Mouse (Mus musculus): ENCODE data around the gene Fhdc1. TPM values are rescaled to one million over a fixed set of nuclear protein-coding genes. Genes with fewer than 3 reads are reported as not detected.

The Fhdc1 gene
- total and polyA plus RNA-seq, 2 experiments, result 0.09 to 0.18 TPM

- H3K9ac ChIP-seq (ENCODE audit: low read depth, low read length), result no peak overlapping the region
- no peaks in the 10 kb centered on the region for H3K36me3 ChIP-seq (ENCODE audit: control insufficient read depth, insufficient read depth, low read length)
- DNase-seq (ENCODE audit: extremely low read depth, low read depth, low spot score), result no peak
- H3K4me3 ChIP-seq (ENCODE audit: insufficient read depth, low read depth, low read length), result no peak overlapping the region
- no peaks in the 10 kb centered on the region for H3K79me2 ChIP-seq (ENCODE audit: control insufficient read depth, insufficient read depth, low read length)
- H3K4me1 ChIP-seq (ENCODE audit: control insufficient read depth, insufficient read depth, low read length), result no peaks in the 10 kb centered on the region
- H3K27me3 ChIP-seq (ENCODE audit: control insufficient read depth, insufficient read depth, low read length), result no peaks in the 10 kb centered on the region; the same call in 1 of the 2 replicates
- H3K27ac ChIP-seq (replicated peaks; ENCODE audit: insufficient read depth, low read depth, low read length), result no peak overlapping the region
- TF ChIP-seq CTCF (IDR thresholded peaks at IDR 0.05; ENCODE audit: low read depth, low read length), result no peak
- TF ChIP-seq POLR2A (IDR thresholded peaks at IDR 0.05; ENCODE audit: extremely low read depth, insufficient read depth, low read length), result no peak
Measured at GRCm38 (mm10) chr3:84395840-84396239, 84.4 kb downstream of the Fhdc1 start.

GRCm38 (mm10) chr3:84394841-84395447 lies 85.3 kb downstream of the Fhdc1 start:
- H3K9ac ChIP-seq (ENCODE audit: low read depth, low read length), result no peak overlapping the region
- no peaks in the 10 kb centered on the region for H3K36me3 ChIP-seq (ENCODE audit: control insufficient read depth, insufficient read depth, low read length)
- H3K27ac ChIP-seq (replicated peaks; ENCODE audit: insufficient read depth, low read depth, low read length), result no peak overlapping the region
- no peaks in the 10 kb centered on the region; the same call in 1 of the 2 replicates for H3K27me3 ChIP-seq (ENCODE audit: control insufficient read depth, insufficient read depth, low read length)
- WGBS, result 73% methylated on average over 8 of the region's 8 CpGs
- H3K4me3 ChIP-seq (ENCODE audit: insufficient read depth, low read depth, low read length), result no peak overlapping the region
- DNase-seq (ENCODE audit: extremely low read depth, low read depth, low spot score), result no peak
- H3K4me1 ChIP-seq (ENCODE audit: control insufficient read depth, insufficient read depth, low read length), result no peaks in the 10 kb centered on the region
- no peak for TF ChIP-seq POLR2A (IDR thresholded peaks at IDR 0.05; ENCODE audit: extremely low read depth, insufficient read depth, low read length)
- no peak for TF ChIP-seq CTCF (IDR thresholded peaks at IDR 0.05; ENCODE audit: low read depth, low read length)
- no peaks in the 10 kb centered on the region for H3K79me2 ChIP-seq (ENCODE audit: control insufficient read depth, insufficient read depth, low read length)

Other genes starting within 250 kb of the Fhdc1 start
- 10.0 and 11.1 TPM in 2 replicates for gene Trim2, start 173.6 kb downstream of the Fhdc1 start, total RNA-seq (2014; rRNA removed)
- gene Trim2, start 173.6 kb downstream of the Fhdc1 start, polyA plus RNA-seq (2012; rRNA removed), result 26.3 and 27.4 TPM in 2 replicates
- 17.9 and 21.4 TPM in 2 replicates for gene Arfip1, start 102.2 kb upstream of the Fhdc1 start, total RNA-seq (2014; rRNA removed)
- gene Arfip1, start 102.2 kb upstream of the Fhdc1 start, polyA plus RNA-seq (2012; rRNA removed), result 4.6 and 4.7 TPM in 2 replicates
- not detected in 2 replicates for gene Tigd4, start 113.1 kb upstream of the Fhdc1 start, total RNA-seq (2014; rRNA removed)
- gene Tigd4, start 113.1 kb upstream of the Fhdc1 start, polyA plus RNA-seq (2012; rRNA removed), result not detected in 2 replicates
- 0.09 and 0.94 TPM in 2 replicates for gene Tmem154, start 185.8 kb upstream of the Fhdc1 start, total RNA-seq (2014; rRNA removed)
- gene Tmem154, start 185.8 kb upstream of the Fhdc1 start, polyA plus RNA-seq (2012; rRNA removed), result 0.09 and 0.17 TPM in 2 replicates

Data from liver, adult 2 months (tissue).